Mouse (Mus musculus) heart, postnatal 0 days (tissue): ENCODE results near the gene Hyal3.

ENCODE experiments used
- CTCF ChIP-seq: IDR thresholded peaks from 2 replicates; pipeline ENCODE4 v1.5.1; 2016; ENCODE audit warnings: antibody characterized with exemption, control low read depth, low read depth
- EP300 ChIP-seq: IDR thresholded peaks from 2 replicates; pipeline ENCODE4 v1.6.1; 2016; ENCODE audit warnings: antibody characterized with exemption, low read depth

DNA sequence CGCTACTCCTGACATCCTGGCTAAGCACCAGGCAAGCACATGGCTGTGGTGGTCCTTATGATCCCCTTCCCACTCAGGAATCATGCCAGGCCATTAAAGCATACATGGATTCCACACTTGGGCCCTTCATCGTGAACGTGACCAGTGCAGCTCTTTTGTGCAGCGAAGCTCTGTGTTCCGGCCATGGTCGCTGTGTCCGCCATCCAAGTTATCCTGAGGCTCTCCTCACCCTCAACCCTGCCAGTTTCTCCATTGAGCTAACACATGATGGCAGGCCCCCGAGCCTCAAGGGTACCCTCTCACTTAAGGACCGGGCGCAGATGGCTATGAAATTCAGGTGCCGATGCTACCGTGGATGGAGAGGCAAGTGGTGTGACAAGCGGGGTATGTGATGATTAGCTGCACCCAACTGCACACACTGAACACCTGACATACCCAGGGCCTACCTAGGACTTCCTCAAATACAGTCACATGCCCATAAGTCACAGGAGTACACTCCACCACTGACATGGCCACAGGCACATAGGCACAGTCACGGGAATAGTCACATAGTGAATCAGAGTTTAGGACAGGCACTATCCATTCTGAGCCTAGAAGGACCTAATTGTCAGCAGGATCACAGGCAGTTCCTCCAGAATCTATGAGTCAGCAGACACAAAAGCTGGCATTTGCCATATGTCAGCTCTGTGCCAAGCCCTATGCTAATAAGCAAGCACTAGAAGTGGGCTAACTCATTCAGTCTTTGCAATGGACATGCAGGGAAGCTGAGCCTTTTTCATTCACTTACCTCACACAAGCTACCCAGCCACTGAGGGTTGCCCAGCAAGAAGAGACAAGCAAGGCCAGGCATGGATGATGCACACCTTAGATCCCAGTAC, 1.4 kb upstream of the Hyal3 start:
- TF ChIP-seq EP300 (no peak), CTCF (no peak)
